Mouse (Mus musculus): ENCODE data around the gene Pax5. TPM values are rescaled to one million over a fixed set of nuclear protein-coding genes. Genes with fewer than 3 reads are reported as not detected.
"Not testable (repeated sequence)": the region's sequence is repeated elsewhere in the genome, so short reads cannot be mapped to it uniquely, and the experiment has no call there.

The Pax5 gene
- not detected in 2 replicates for polyA plus RNA-seq (2015; fragmentation: Nextera tagmentation; extraction: Ambion mirVana)

- ATAC-seq (replicated peaks; ENCODE audit: low FRiP score, low read depth) (no peak), DNase-seq (ENCODE audit: low spot score) (no peak)
- 27% methylated on average over 16 of the region's 16 CpGs for WGBS
- Histone ChIP-seq H3K4me2 (ENCODE audit: low read length) (no peak within 1 kb of the TSS), H3K9ac (ENCODE audit: low read depth, low read length) (no peak within 1 kb of the TSS), H3K4me3 (replicated peaks; ENCODE audit: low read depth, low read length) (no peak within 1 kb of the TSS), H3K9me3 (replicated peaks; ENCODE audit: low read length) (no peaks in the 10 kb centered on the region), H3K36me3 (ENCODE audit: insufficient read depth, low read length) (no peaks in the 10 kb centered on the region), H3K27me3 (ENCODE audit: insufficient read depth, low read length) (peaks cover 91% of the 10 kb centered on the region), H3K4me1 (replicated peaks; ENCODE audit: insufficient read depth, low read length) (peaks cover 6% of the 10 kb centered on the region; the same call in 1 of the 2 replicates), H3K27ac (no peak within 1 kb of the TSS)
- TF ChIP-seq CTCF (IDR thresholded peaks at IDR 0.05; ENCODE audit: low read depth): no peak
These were observed at the start of gene Pax5 for GRCm38 (mm10) chr4:44709740-44710700. Gene Pax5, minus strand, starts transcription at chr4:44710487.

GRCm38 (mm10) chr4:44757131-44757530, 46.8 kb upstream of the Pax5 start:
- 6% methylated on average over 10 of the region's 10 CpGs for WGBS
- H3K36me3 ChIP-seq (ENCODE audit: insufficient read depth, low read length); ATAC-seq (replicated peaks; ENCODE audit: low FRiP score, low read depth); H3K9me3 ChIP-seq (replicated peaks; ENCODE audit: low read length); H3K4me1 ChIP-seq (replicated peaks; ENCODE audit: insufficient read depth, low read length); DNase-seq (ENCODE audit: low spot score); H3K27me3 ChIP-seq (ENCODE audit: insufficient read depth, low read length): not testable (repeated sequence)
- Histone ChIP-seq H3K4me2 (ENCODE audit: low read length) (peak overlapping the region; percentile 69), H3K27ac (peak overlapping the region; percentile 96), H3K9ac (ENCODE audit: low read depth, low read length) (peak overlapping the region; percentile 86), H3K4me3 (replicated peaks; ENCODE audit: low read depth, low read length) (peak overlapping the region; percentile 94)

GRCm38 (mm10) chr4:44756134-44756951, 46.1 kb upstream of the Pax5 start:
- Histone ChIP-seq H3K27me3 (ENCODE audit: insufficient read depth, low read length) (no peaks in the 10 kb centered on the region), H3K4me3 (replicated peaks; ENCODE audit: low read depth, low read length) (peak overlapping the region; percentile 94), H3K36me3 (ENCODE audit: insufficient read depth, low read length) (no peaks in the 10 kb centered on the region), H3K9ac (ENCODE audit: low read depth, low read length) (peak overlapping the region; percentile 86), H3K4me1 (replicated peaks; ENCODE audit: insufficient read depth, low read length) (0 out of 2 replicates have a peak, but pooled peaks cover 7% of the 10 kb centered on the region), H3K4me2 (ENCODE audit: low read length) (peak overlapping the region; percentile 69), H3K9me3 (replicated peaks; ENCODE audit: low read length) (no peaks in the 10 kb centered on the region), H3K27ac (peak overlapping the region; percentile 96)
- peak; percentile 97 for ATAC-seq (replicated peaks; ENCODE audit: low FRiP score, low read depth)
- DNase-seq (ENCODE audit: low spot score): peak; percentile 99
- TF ChIP-seq CTCF (IDR thresholded peaks at IDR 0.05; ENCODE audit: low read depth): peak; percentile 13; the same call in 1 of the 2 replicates
- whole genome bisulfite sequencing: under 1% methylated on average over 60 of the region's 60 CpGs

- TF ChIP-seq CTCF (IDR thresholded peaks at IDR 0.05; ENCODE audit: low read depth): no peak
- Histone ChIP-seq H3K4me3 (replicated peaks; ENCODE audit: low read depth, low read length) (peak within 1 kb of the TSS; percentile 94), H3K9me3 (replicated peaks; ENCODE audit: low read length) (no peaks in the 10 kb centered on the region), H3K27me3 (ENCODE audit: insufficient read depth, low read length) (no peaks in the 10 kb centered on the region), H3K27ac (peak within 1 kb of the TSS; percentile 96), H3K4me1 (replicated peaks; ENCODE audit: insufficient read depth, low read length) (0 out of 2 replicates have a peak, but pooled peaks cover 7% of the 10 kb centered on the region), H3K36me3 (ENCODE audit: insufficient read depth, low read length) (no peaks in the 10 kb centered on the region), H3K9ac (ENCODE audit: low read depth, low read length) (peak within 1 kb of the TSS; percentile 86), H3K4me2 (ENCODE audit: low read length) (peak within 1 kb of the TSS; percentile 69)
- ATAC-seq (replicated peaks; ENCODE audit: low FRiP score, low read depth): peak; percentile 33; the same call in 1 of the 2 replicates
- DNase-seq (ENCODE audit: low spot score): no peak
- WGBS: 5% methylated on average over 15 of the region's 15 CpGs
These were observed 45.4 kb upstream of the Pax5 start, which contains the start of gene Zcchc7 for GRCm38 (mm10) chr4:44755553-44756133. Gene Zcchc7, plus strand, starts transcription at chr4:44755877.

GRCm38 (mm10) chr4:44740471-44740870, 30.2 kb upstream of the Pax5 start:
- H3K27ac ChIP-seq: no peak overlapping the region
- H3K4me1 ChIP-seq (replicated peaks; ENCODE audit: insufficient read depth, low read length): no peaks in the 10 kb centered on the region
- no peaks in the 10 kb centered on the region for H3K27me3 ChIP-seq (ENCODE audit: insufficient read depth, low read length)
- 84% methylated on average over 1 of the region's 1 CpGs for WGBS
- no peaks in the 10 kb centered on the region for H3K9me3 ChIP-seq (replicated peaks; ENCODE audit: low read length)
- ATAC-seq (replicated peaks; ENCODE audit: low FRiP score, low read depth): no peak
- no peak overlapping the region for H3K4me3 ChIP-seq (replicated peaks; ENCODE audit: low read depth, low read length)
- H3K36me3 ChIP-seq (ENCODE audit: insufficient read depth, low read length): no peaks in the 10 kb centered on the region
- H3K4me2 ChIP-seq (ENCODE audit: low read length): no peak overlapping the region
- no peak for DNase-seq (ENCODE audit: low spot score)
- TF ChIP-seq CTCF (IDR thresholded peaks at IDR 0.05; ENCODE audit: low read depth): no peak
- no peak overlapping the region for H3K9ac ChIP-seq (ENCODE audit: low read depth, low read length)

Measured in kidney, postnatal 0 days (tissue).